Mouse (Mus musculus): ENCODE results near the gene Bdnf. TPM values are rescaled to one million over a fixed set of nuclear protein-coding genes. Genes with fewer than 3 reads are reported as not detected.

The Bdnf gene
- polyA plus RNA-seq, 1 experiment from 2014 or later = 1.7 TPM

GRCm38 (mm10) chr2:109725831-109726230, 51.3 kb downstream of the Bdnf start:
- H3K4me2 ChIP-seq (replicated peaks; ENCODE audit: low read depth) = no peak overlapping the region
- no peaks in the 10 kb centered on the region for H3K27me3 ChIP-seq (replicated peaks; ENCODE audit: control insufficient read depth, insufficient read depth, low read length)
- no peak overlapping the region for H3K27ac ChIP-seq (ENCODE audit: low read depth, low read length)
- no peaks in the 10 kb centered on the region for H3K4me1 ChIP-seq (replicated peaks; ENCODE audit: control insufficient read depth, insufficient read depth, low read length)
- no peaks in the 10 kb centered on the region for H3K36me3 ChIP-seq (ENCODE audit: control insufficient read depth, insufficient read depth)
- TF ChIP-seq CTCF (IDR thresholded peaks at IDR 0.05; ENCODE audit: low read depth) = no peak
- WGBS = 34% methylated on average over 6 of the region's 6 CpGs
- no peak overlapping the region for H3K9ac ChIP-seq (ENCODE audit: low read depth, low read length)
- H3K4me3 ChIP-seq (ENCODE audit: low read depth, low read length) = no peak overlapping the region
- no peaks in the 10 kb centered on the region for H3K9me3 ChIP-seq (ENCODE audit: control insufficient read depth)
- no peak for ATAC-seq

- Histone ChIP-seq H3K9me3 (ENCODE audit: control insufficient read depth) (no peaks in the 10 kb centered on the region), H3K4me3 (ENCODE audit: low read depth, low read length) (no peak overlapping the region), H3K36me3 (ENCODE audit: control insufficient read depth, insufficient read depth) (no peaks in the 10 kb centered on the region), H3K27me3 (replicated peaks; ENCODE audit: control insufficient read depth, insufficient read depth, low read length) (no peaks in the 10 kb centered on the region), H3K4me2 (replicated peaks; ENCODE audit: low read depth) (no peak overlapping the region), H3K4me1 (replicated peaks; ENCODE audit: control insufficient read depth, insufficient read depth, low read length) (no peaks in the 10 kb centered on the region), H3K27ac (ENCODE audit: low read depth, low read length) (no peak overlapping the region), H3K9ac (ENCODE audit: low read depth, low read length) (no peak overlapping the region)
- WGBS = 94% methylated on average over 1 of the region's 1 CpGs
- no peak for TF ChIP-seq CTCF (IDR thresholded peaks at IDR 0.05; ENCODE audit: low read depth)
- ATAC-seq = no peak
Measured at GRCm38 (mm10) chr2:109729221-109729620, 54.7 kb downstream of the Bdnf start.

- H3K4me2 ChIP-seq (replicated peaks; ENCODE audit: low read depth) = no peak overlapping the region
- no peaks in the 10 kb centered on the region for H3K27me3 ChIP-seq (replicated peaks; ENCODE audit: control insufficient read depth, insufficient read depth, low read length)
- 57% methylated on average over 9 of the region's 9 CpGs for WGBS
- no peaks in the 10 kb centered on the region for H3K36me3 ChIP-seq (ENCODE audit: control insufficient read depth, insufficient read depth)
- H3K9me3 ChIP-seq (ENCODE audit: control insufficient read depth) = no peaks in the 10 kb centered on the region
- H3K27ac ChIP-seq (ENCODE audit: low read depth, low read length) = no peak overlapping the region
- no peak overlapping the region for H3K4me3 ChIP-seq (ENCODE audit: low read depth, low read length)
- ATAC-seq = no peak
- no peak overlapping the region for H3K9ac ChIP-seq (ENCODE audit: low read depth, low read length)
- TF ChIP-seq CTCF (IDR thresholded peaks at IDR 0.05; ENCODE audit: low read depth) = no peak
- H3K4me1 ChIP-seq (replicated peaks; ENCODE audit: control insufficient read depth, insufficient read depth, low read length) = no peaks in the 10 kb centered on the region
Measured at GRCm38 (mm10) chr2:109733201-109734039, 58.9 kb downstream of the Bdnf start.

GRCm38 (mm10) chr2:109734228-109734627, 59.7 kb downstream of the Bdnf start:
- H3K4me1 ChIP-seq (replicated peaks; ENCODE audit: control insufficient read depth, insufficient read depth, low read length) = no peaks in the 10 kb centered on the region

DNA sequence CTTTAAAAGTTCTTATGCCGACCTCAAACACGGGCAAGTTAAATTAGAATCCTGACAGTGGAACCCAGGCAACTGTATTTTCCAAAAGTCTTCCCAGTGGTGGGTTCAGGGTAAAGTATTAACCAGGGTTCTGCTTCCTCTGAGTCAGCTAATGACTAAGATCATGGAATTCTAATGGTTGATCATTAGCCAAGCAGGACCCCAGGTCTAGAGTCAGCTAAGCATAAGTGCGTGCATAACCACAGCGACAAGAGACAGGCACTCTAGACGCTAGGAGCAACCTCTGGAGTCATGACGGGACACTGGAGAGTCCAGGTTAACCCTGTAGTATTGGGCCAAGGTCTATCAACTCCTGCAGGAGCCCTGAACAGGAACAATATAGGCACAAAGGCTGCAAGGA, 60.2 kb downstream of the Bdnf start:
- H3K27me3 ChIP-seq (replicated peaks; ENCODE audit: control insufficient read depth, insufficient read depth, low read length) = no peaks in the 10 kb centered on the region
- no peak overlapping the region for H3K9ac ChIP-seq (ENCODE audit: low read depth, low read length)
- no peaks in the 10 kb centered on the region for H3K9me3 ChIP-seq (ENCODE audit: control insufficient read depth)
- H3K36me3 ChIP-seq (ENCODE audit: control insufficient read depth, insufficient read depth) = no peaks in the 10 kb centered on the region
- H3K4me1 ChIP-seq (replicated peaks; ENCODE audit: control insufficient read depth, insufficient read depth, low read length) = no peaks in the 10 kb centered on the region
- H3K27ac ChIP-seq (ENCODE audit: low read depth, low read length) = no peak overlapping the region
- TF ChIP-seq CTCF (IDR thresholded peaks at IDR 0.05; ENCODE audit: low read depth) = no peak
- ATAC-seq = no peak
- WGBS = 48% methylated on average over 6 of the region's 6 CpGs
- no peak overlapping the region for H3K4me3 ChIP-seq (ENCODE audit: low read depth, low read length)
- H3K4me2 ChIP-seq (replicated peaks; ENCODE audit: low read depth) = no peak overlapping the region

More at GRCm38 (mm10) chr2:109734228-109734627, 59.7 kb downstream of the Bdnf start:
- Histone ChIP-seq H3K27ac (ENCODE audit: low read depth, low read length) (no peak overlapping the region), H3K27me3 (replicated peaks; ENCODE audit: control insufficient read depth, insufficient read depth, low read length) (no peaks in the 10 kb centered on the region), H3K9ac (ENCODE audit: low read depth, low read length) (no peak overlapping the region), H3K4me3 (ENCODE audit: low read depth, low read length) (no peak overlapping the region), H3K4me2 (replicated peaks; ENCODE audit: low read depth) (no peak overlapping the region), H3K9me3 (ENCODE audit: control insufficient read depth) (no peaks in the 10 kb centered on the region), H3K36me3 (ENCODE audit: control insufficient read depth, insufficient read depth) (no peaks in the 10 kb centered on the region)
- WGBS = 79% methylated on average over 3 of the region's 3 CpGs
- TF ChIP-seq CTCF (IDR thresholded peaks at IDR 0.05; ENCODE audit: low read depth) = no peak
- no peak for ATAC-seq

- H3K9me3 ChIP-seq (ENCODE audit: control insufficient read depth) = no peaks in the 10 kb centered on the region
Measured at GRCm38 (mm10) chr2:109735347-109735746, 60.8 kb downstream of the Bdnf start.

More at GRCm38 (mm10) chr2:109735347-109735746, 60.8 kb downstream of the Bdnf start:
- Histone ChIP-seq H3K4me2 (replicated peaks; ENCODE audit: low read depth) (no peak overlapping the region), H3K27ac (ENCODE audit: low read depth, low read length) (no peak overlapping the region), H3K36me3 (ENCODE audit: control insufficient read depth, insufficient read depth) (no peaks in the 10 kb centered on the region), H3K9ac (ENCODE audit: low read depth, low read length) (no peak overlapping the region), H3K4me1 (replicated peaks; ENCODE audit: control insufficient read depth, insufficient read depth, low read length) (no peaks in the 10 kb centered on the region), H3K4me3 (ENCODE audit: low read depth, low read length) (no peak overlapping the region), H3K27me3 (replicated peaks; ENCODE audit: control insufficient read depth, insufficient read depth, low read length) (no peaks in the 10 kb centered on the region)
- TF ChIP-seq CTCF (IDR thresholded peaks at IDR 0.05; ENCODE audit: low read depth) = no peak
- 74% methylated on average over 7 of the region's 7 CpGs for WGBS
- ATAC-seq = no peak

All from intestine, postnatal 0 days (tissue).